Mouse (Mus musculus) T-cell, adult 2 months (primary cell): ENCODE data around the gene Mrpl19.

Experiments used
- DNase-seq: peaks from one replicate; pipeline ENCODE4 v3.0.0; 2022; ENCODE audit warnings: low spot score

The Mrpl19 gene

DNA sequence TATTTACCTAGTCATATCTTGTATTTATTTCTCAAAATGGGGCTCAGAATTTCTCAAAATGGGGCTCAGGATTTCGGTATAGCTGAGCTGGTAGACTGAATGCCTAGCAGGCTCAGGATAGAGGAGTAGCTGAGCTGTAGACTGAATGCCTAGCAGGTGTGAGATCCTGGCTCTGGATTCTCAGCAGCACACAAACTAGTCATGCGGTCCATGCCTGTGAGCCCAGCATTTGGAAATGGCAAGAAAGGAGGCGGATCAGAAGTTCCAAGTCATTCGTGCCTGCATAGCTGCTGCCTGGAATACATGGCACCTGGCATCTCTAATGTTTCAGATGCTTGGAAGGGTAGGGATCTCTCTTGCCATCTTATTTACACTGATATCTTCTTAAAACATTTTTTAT, 36.4 kb downstream of the Mrpl19 start:
- DNase-seq, result no peak

- DNase-seq, result no peak
Measured at GRCm38 (mm10) chr6:81924304-81924703, 41.5 kb downstream of the Mrpl19 start.

GRCm38 (mm10) chr6:81923523-81924142, 42.1 kb downstream of the Mrpl19 start, which contains the start of gene Gcfc2:
Gene Gcfc2 (plus strand): TSS chr6:81923669.
- DNase-seq, result peak; percentile 86

DNA sequence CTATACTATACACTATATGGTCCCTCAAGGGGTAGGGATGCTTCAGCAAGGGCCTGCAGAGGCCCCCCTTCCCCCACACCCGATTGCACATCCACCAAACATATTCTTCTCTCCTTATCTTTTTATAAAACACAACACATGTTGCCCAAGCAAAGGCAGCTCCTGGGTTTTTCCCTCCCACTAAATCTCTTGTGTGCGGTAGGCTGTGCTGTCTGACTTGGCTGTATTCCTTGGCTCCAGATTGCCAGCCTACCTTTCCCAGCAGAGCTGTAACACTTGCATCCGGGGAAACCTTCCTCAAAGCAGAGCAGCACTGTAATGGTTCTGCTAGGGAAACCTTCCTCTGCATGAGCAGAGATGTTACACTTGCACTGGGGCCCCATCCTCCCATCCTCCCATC, 53.6 kb downstream of the Mrpl19 start:
- DNase-seq, result no peak

DNA sequence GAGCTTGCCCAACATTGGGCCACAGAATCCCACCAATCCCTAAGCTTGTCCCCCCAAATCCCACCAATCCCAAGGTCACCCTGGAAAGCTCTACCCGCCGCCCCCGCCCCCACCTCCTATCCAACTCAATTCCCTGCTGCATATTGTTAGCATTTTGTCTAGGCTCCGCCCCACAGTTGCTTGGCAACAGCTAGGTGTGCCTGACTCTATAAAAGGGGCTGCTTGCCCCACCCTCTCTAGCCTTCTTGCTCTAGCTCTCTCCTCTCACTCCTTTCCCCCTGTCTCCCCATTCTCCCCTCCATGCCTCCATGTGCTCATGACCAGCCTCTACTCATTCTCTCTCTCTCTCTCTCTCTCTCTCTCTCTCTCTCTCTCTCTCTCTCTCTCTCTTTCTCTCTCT, 54.0 kb downstream of the Mrpl19 start:
- DNase-seq, result no peak

GRCm38 (mm10) chr6:81911244-81911643, 54.5 kb downstream of the Mrpl19 start:
- no peak for DNase-seq

DNA sequence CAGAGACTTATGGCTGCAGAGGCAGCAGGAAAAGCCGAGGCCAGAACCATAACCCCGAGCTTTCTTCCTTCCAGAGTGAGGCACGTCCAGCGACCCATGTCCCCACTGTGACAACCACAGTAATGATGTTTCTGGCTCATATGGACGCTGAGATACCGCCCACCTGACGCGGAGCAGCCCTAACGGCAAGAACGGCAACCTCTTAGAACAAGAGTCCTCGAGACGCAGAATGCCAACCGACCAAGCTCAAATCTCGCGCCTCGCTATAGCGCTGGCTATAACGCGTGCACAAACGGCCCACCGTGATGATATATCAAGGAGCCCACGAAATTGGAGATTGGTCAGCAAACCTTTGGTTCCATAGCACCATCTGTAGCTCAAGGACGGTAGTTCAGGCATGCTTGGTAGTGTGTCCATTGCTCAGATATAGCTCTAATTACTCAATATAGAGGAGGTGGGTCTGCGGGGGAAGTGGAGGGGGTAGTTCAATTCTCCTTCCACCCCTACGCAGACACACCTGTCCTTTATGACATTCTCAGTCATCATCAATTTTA, 55.4 kb downstream of the Mrpl19 start:
- DNase-seq, result no peak
